Mouse (Mus musculus): ENCODE measurements around the gene Krt26.

DNA sequence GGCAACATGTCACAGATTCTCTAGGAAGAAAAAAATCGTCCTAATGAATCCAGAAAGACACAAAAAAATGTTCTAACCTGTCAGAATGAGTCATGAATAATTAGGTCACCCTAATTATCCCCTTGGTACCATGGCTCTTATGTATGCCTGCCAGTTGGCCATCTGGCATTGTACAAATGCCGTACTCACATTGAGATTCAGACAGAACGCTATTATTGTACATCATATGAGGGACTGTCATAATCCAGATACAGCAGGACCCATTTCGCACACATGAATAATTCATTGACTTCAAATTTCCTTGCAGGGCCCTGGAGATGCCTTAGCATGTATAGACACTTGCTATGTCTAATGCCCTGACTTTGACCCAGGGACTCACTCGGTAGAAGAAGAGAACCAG is 53.8 kb downstream of the Krt26 start:
- TF ChIP-seq CTCF (IDR thresholded peaks at IDR 0.05; ENCODE audit: low read depth, low read length) = no peak
- TF ChIP-seq POLR2A (IDR thresholded peaks at IDR 0.05; ENCODE audit: borderline replicate concordance, low read depth, low read length) = no peak

Data from bone marrow macrophage, adult 2 months (primary cell).